Mouse (Mus musculus): ENCODE measurements around the gene Olfr592. TPM values are rescaled to one million over a fixed set of nuclear protein-coding genes. Genes with fewer than 3 reads are reported as not detected.

Olfr592 gene
- polyA plus RNA-seq (2012; rRNA removed), result not detected in 2 replicates

DNA sequence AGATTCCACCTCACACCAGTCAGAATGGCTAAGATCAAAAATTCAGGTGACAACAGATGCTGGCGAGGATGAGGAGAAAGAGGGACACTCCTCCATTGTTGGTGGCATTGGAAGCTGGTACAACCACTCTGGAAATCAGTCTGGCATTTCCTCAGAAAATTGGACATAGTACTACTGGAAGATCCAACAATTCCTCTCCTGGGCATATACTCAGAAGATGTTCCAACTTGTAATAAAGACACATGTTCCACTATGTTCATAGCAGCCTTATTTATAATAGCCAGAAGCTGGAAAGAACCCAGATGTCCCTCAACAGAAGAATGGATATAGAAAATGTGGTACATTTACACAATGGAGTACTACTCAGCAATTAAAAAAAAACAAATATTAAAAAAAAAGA lies at the start of gene Olfr592:
TSS of gene Olfr592 (plus strand) at position 301 of the 400 bp plus-strand sequence.

GRCm38 (mm10) chr7:103140579-103140978 lies 44.0 kb upstream of the Olfr592 start, which contains the start of gene Olfr588-ps1:
Gene Olfr588-ps1 (plus strand): TSS chr7:103140879.

DNA sequence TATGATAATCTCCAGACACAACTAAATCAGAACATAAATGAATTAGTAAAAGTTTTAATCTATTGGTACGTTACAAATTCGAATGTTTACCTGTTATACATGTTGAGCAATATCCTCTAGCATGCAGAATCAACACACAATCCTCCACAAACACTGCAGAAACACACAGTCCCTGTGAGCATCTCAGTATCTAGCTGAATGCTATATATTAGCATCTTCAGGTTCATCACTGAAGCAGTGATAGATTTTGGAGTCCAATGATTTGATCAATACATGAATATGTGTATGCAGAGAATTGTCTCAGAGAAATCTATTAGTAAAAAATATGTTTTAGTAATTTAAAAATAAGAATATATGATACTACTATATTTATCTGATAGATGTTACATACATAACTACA lies 28.3 kb upstream of the Olfr592 start, which contains the start of gene Olfr589:
TSS of gene Olfr589 (minus strand) at position 101 of the 400 bp plus-strand sequence.

GRCm38 (mm10) chr7:103178240-103178639 lies 6.4 kb upstream of the Olfr592 start, which contains the start of gene Olfr591:
Gene Olfr591 (minus strand): TSS chr7:103178340.

GRCm38 (mm10) chr7:103211562-103211961 lies 27.0 kb downstream of the Olfr592 start, which contains the start of gene Olfr593:
Gene Olfr593 (plus strand): TSS chr7:103211862.

DNA sequence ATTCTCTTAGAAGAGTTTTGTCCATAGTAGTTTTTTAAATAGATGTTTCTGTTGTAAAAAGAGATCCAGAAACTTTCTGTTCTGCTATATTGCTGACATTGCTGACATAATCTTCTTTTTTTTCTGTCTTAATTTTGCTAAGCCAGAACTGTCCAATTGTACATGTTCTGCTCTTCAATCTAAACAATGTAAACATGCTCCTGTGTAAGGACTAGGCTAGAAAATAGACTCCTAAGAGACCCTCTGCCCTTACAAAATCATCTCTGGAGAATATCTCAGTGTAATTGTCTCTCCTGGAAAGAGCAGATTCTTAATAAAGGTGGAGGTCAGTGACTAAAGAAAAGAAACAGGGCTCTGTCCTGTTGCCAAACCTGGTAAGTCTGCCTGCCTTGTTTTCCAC lies 32.1 kb downstream of the Olfr592 start, which contains the start of gene Olfr594:
TSS of gene Olfr594 (plus strand) at position 301 of the 400 bp plus-strand sequence.

Other genes starting within 250 kb of the Olfr592 start
- gene Olfr573-ps1, start 242.2 kb upstream of the Olfr592 start, polyA plus RNA-seq (2012; rRNA removed), result not detected in 2 replicates
- not detected in 2 replicates for gene Olfr574, start 236.3 kb upstream of the Olfr592 start, polyA plus RNA-seq (2012; rRNA removed)
- gene Olfr575, start 226.0 kb upstream of the Olfr592 start, polyA plus RNA-seq (2012; rRNA removed), result 0.03 TPM in 1 of 2 replicates, not detected in the other
- not detected in 2 replicates for gene Olfr576, start 222.1 kb upstream of the Olfr592 start, polyA plus RNA-seq (2012; rRNA removed)
- gene Olfr577, start 208.9 kb upstream of the Olfr592 start, polyA plus RNA-seq (2012; rRNA removed), result not detected in 2 replicates
- gene Olfr578, start 195.5 kb upstream of the Olfr592 start, polyA plus RNA-seq (2012; rRNA removed), result not detected in 2 replicates
- gene Olfr582, start 146.8 kb upstream of the Olfr592 start, polyA plus RNA-seq (2012; rRNA removed), result not detected in 2 replicates
- not detected in 2 replicates for gene Olfr583, start 133.5 kb upstream of the Olfr592 start, polyA plus RNA-seq (2012; rRNA removed)
- gene Olfr584, start 102.9 kb upstream of the Olfr592 start, polyA plus RNA-seq (2012; rRNA removed), result not detected in 2 replicates
- gene Olfr585, start 87.1 kb upstream of the Olfr592 start, polyA plus RNA-seq (2012; rRNA removed), result not detected in 2 replicates
- gene Olfr586, start 59.2 kb upstream of the Olfr592 start, polyA plus RNA-seq (2012; rRNA removed), result not detected in 2 replicates
- gene Olfr588-ps1, start 43.9 kb upstream of the Olfr592 start, polyA plus RNA-seq (2012; rRNA removed), result not detected in 2 replicates
- not detected in 2 replicates for gene Olfr589, start 28.4 kb upstream of the Olfr592 start, polyA plus RNA-seq (2012; rRNA removed)
- not detected in 2 replicates for gene Olfr591, start 6.5 kb upstream of the Olfr592 start, polyA plus RNA-seq (2012; rRNA removed)
- gene Olfr593, start 27.1 kb downstream of the Olfr592 start, polyA plus RNA-seq (2012; rRNA removed), result not detected in 2 replicates
- not detected in 2 replicates for gene Olfr594, start 32.2 kb downstream of the Olfr592 start, polyA plus RNA-seq (2012; rRNA removed)
- gene Usp17ld, start 67.7 kb downstream of the Olfr592 start, polyA plus RNA-seq (2012; rRNA removed), result not detected in 2 replicates
- not detected in 2 replicates for gene Olfr596, start 120.8 kb downstream of the Olfr592 start, polyA plus RNA-seq (2012; rRNA removed)
- not detected in 2 replicates for gene Olfr597, start 131.5 kb downstream of the Olfr592 start, polyA plus RNA-seq (2012; rRNA removed)
- not detected in 2 replicates for gene Olfr598, start 138.8 kb downstream of the Olfr592 start, polyA plus RNA-seq (2012; rRNA removed)
- gene Olfr599, start 151.1 kb downstream of the Olfr592 start, polyA plus RNA-seq (2012; rRNA removed), result not detected in 2 replicates
- gene Olfr600, start 164.9 kb downstream of the Olfr592 start, polyA plus RNA-seq (2012; rRNA removed), result not detected in 2 replicates
- not detected in 2 replicates for gene Olfr601, start 177.9 kb downstream of the Olfr592 start, polyA plus RNA-seq (2012; rRNA removed)
- not detected in 2 replicates for gene Olfr603, start 201.4 kb downstream of the Olfr592 start, polyA plus RNA-seq (2012; rRNA removed)
- not detected in 2 replicates for gene Usp17lc, start 230.3 kb downstream of the Olfr592 start, polyA plus RNA-seq (2012; rRNA removed)

Measured in liver, embryonic 14 days (tissue).